Mouse (Mus musculus) embryonic facial prominence, embryonic 10.5 days (tissue): ENCODE results near the gene Pltp. TPM values are rescaled to one million over a fixed set of nuclear protein-coding genes. Genes with fewer than 3 reads are reported as not detected.
"Not testable (repeated sequence)": the region's sequence is repeated elsewhere in the genome, so short reads cannot be mapped to it uniquely, and the experiment has no call there.

Experiments used
- DNase-seq: peaks from one replicate; pipeline ENCODE4 v3.0.0-alpha.2; 2017; ENCODE audit warnings: low spot score
- H3K27ac ChIP-seq: fragments of 300-500 bp; sonication (generic); replicated peaks from 2 replicates; pipeline ENCODE4 v1.5.1; 2016; ENCODE audit warnings: mild to moderate bottlenecking
- H3K27me3 ChIP-seq: fragments of 300-500 bp; sonication (generic); replicated peaks from 2 replicates; pipeline ENCODE4 v1.6.1; 2016; ENCODE audit warnings: low read depth, mild to moderate bottlenecking; ENCODE audit not compliant: poor library complexity, severe bottlenecking
- H3K36me3 ChIP-seq: fragments of 300-500 bp; sonication (generic); replicated peaks from 2 replicates; pipeline ENCODE4 v1.6.1; 2016; ENCODE audit warnings: mild to moderate bottlenecking, moderate library complexity
- H3K4me1 ChIP-seq: fragments of 300-500 bp; sonication (generic); 2 replicates; pipeline ENCODE4 v1.6.1; 2016
- H3K4me3 ChIP-seq: fragments of 300-500 bp; sonication (generic); 2 replicates; pipeline ENCODE4 v1.5.1; 2016; ENCODE audit warnings: mild to moderate bottlenecking, moderate library complexity
- H3K9me3 ChIP-seq: fragments of 300-500 bp; sonication (generic); 2 replicates; pipeline ENCODE4 v1.6.1; 2016; ENCODE audit warnings: mild to moderate bottlenecking
- WGBS: fragments of 180-500 bp; shearing (Covaris S2); methylation state at CpG from one replicate; pipeline ENCODE4 v1.1.7; 2016; 5-methylcytosine and 5-hydroxymethylcytosine counted together
- polyA plus RNA-seq: library from polyadenylated mRNA; unstranded; fragments of >200 nt; fragmentation: Nextera tagmentation; extraction: Ambion mirVana; gene quantifications from 2 replicates; pipeline ENCODE4 v1.2.1, GENCODE M21; 2016

Gene Pltp
- polyA plus RNA-seq, 1 experiment from 2014 or later: 36.7 TPM

DNA sequence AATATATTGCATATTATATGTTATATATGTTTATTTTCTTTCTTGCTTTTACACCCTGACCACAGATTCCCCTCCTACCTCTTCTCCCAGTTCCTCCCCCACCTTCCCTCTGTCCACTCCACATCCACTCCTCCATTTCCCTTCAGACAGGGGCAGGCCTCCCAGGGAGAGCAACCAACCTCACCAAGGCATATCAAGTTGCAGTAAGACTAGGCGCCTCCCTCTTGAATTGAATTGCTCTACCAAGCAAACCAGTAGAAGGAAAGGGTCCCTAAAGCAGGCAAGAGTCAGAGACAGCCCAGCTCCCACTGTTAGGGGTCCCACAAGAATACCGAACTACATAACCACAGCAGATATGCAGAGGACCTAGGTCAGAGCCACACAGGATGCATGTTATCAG, 1.6 kb upstream of the Pltp start:
- Histone ChIP-seq H3K9me3 (no peaks in the 10 kb centered on the region), H3K27me3 (peaks cover 66% of the 10 kb centered on the region), H3K36me3 (no peaks in the 10 kb centered on the region), H3K27ac (no peak overlapping the region), H3K4me3 (no peak overlapping the region), H3K4me1 (peaks cover 68% of the 10 kb centered on the region)
- DNase-seq: no peak
- 48% methylated on average over 2 of the region's 2 CpGs for WGBS

DNA sequence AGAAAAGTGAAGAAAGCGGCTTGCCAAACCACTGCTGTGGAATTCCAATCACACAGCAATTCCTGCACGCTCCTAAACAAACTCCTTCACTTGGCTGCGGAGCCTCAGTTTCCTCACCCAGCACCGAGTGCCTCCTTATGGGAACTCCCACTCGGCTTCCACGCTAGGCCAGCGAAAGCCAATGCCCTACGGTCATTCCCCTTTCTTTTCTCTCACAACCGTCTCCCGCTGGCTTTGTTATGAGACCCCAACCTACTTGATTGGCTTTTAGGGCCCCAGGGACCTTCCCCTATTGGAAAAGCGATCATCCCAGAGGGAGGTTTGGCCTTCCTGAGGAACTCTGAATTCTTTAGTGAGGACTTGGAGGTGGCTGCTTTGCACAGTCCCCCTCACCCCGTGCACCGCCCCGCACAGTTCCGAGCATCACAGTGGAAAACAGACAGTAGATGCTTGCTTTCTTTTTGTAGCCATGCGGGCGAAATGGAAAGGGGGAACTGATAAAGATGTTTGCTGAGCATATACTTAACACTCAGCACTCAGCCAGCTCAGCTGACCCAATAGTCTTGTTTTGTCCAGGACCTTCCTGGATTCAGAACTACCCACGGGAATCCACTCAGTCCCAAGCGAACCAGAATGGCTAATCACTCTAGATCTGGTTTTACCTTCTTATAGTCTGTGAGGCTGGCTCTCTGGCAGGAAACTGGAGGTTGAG, 487 bp upstream of the Pltp start:
- DNase-seq: no peak
- Histone ChIP-seq H3K4me3 (peak overlapping the region; percentile 66), H3K9me3 (no peaks in the 10 kb centered on the region), H3K4me1 (peaks cover 68% of the 10 kb centered on the region), H3K36me3 (no peaks in the 10 kb centered on the region), H3K27me3 (peaks cover 71% of the 10 kb centered on the region), H3K27ac (peak overlapping the region; percentile 80; the same call in 1 of the 2 replicates)
- 2% methylated on average over 19 of the region's 19 CpGs for WGBS

DNA sequence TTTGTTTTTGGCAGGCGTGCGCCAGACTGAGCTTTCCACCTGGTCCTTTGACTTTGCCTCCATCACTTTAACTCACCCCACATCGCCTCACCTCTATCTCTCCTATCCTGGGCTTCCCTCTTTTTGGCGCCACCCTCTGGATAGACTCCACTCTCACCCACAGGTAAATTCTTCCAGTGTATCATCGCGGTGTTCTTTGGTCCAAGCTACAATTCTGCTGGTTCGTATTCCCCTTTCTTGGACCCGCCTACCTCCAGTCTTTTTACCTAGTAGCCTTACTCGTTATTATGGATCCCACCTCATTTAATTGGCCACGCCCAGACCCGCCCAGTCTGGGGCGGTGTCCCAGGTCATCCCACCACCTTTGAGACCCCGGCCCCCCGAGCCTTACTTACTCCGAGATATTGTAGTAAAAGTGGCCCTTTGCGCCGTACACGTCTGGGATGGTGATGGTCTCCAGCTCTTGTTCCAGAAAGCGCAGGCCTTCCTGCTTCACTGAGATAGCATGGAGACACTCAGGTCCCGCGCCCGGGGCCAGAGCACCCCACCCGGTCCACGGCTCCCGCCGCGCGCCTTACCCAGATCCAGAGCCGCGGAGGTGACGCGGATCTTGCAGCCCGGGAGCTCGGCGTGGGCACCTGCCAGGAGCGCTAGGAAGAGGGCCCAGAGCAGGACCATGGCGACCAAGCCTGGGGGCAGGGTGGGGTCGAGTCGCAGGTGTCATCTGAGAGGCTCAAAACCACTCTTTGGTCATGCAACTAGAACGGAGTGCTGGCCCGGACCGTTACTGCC, 1.0 kb downstream of the Pltp start:
- Histone ChIP-seq H3K4me1 (peaks cover 55% of the 10 kb centered on the region), H3K27me3 (peaks cover 71% of the 10 kb centered on the region), H3K4me3 (peak overlapping the region; percentile 66), H3K36me3 (peaks cover 12% of the 10 kb centered on the region), H3K27ac (peak overlapping the region; percentile 80), H3K9me3 (no peaks in the 10 kb centered on the region)
- DNase-seq: peak; percentile 59
- WGBS: 1% methylated on average over 42 of the region's 42 CpGs

DNA sequence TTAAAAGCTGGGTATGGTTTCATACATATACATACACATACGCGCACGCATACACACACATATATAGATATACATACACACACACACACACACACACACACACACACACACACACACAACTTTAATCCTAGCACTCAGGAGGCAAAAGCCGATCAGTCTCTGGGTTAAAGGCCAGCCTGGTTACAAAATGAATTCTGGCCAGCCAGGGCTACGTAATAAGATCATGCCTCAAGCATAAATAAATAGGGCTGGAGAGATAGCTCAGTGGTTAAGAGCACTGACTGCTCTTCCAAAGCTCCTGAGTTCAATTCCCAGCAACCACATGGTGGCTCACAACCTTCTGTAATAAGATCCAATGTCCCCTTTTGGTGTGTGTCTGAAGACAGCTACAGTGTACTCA, 1.9 kb downstream of the Pltp start:
- Histone ChIP-seq H3K4me3 (peak overlapping the region; percentile 66; the same call in 1 of the 2 replicates), H3K27me3 (peaks cover 64% of the 10 kb centered on the region), H3K4me1 (peaks cover 54% of the 10 kb centered on the region), H3K36me3 (peaks cover 21% of the 10 kb centered on the region)
- DNase-seq, H3K27ac ChIP-seq, H3K9me3 ChIP-seq: not testable (repeated sequence)
- 80% methylated on average over 5 of the region's 5 CpGs for WGBS

- WGBS: 88% methylated on average over 8 of the region's 8 CpGs
- peaks cover 44% of the 10 kb centered on the region for H3K36me3 ChIP-seq
- no peak overlapping the region for H3K4me3 ChIP-seq
- H3K27me3 ChIP-seq: peaks cover 14% of the 10 kb centered on the region
- H3K4me1 ChIP-seq: peaks cover 5% of the 10 kb centered on the region
- H3K9me3 ChIP-seq: no peaks in the 10 kb centered on the region
- no peak overlapping the region for H3K27ac ChIP-seq
- DNase-seq: no peak
These were observed 7.5 kb downstream of the Pltp start for GRCm38 (mm10) chr2:164850061-164850460.

- no peak overlapping the region for H3K4me3 ChIP-seq
- WGBS: 53% methylated on average over 3 of the region's 3 CpGs
- H3K36me3 ChIP-seq: peaks cover 41% of the 10 kb centered on the region
These were observed 11.7 kb downstream of the Pltp start for GRCm38 (mm10) chr2:164845782-164846181.

GRCm38 (mm10) chr2:164835164-164835563, 22.3 kb downstream of the Pltp start:
- Histone ChIP-seq H3K9me3 (no peaks in the 10 kb centered on the region), H3K4me3 (peak overlapping the region; percentile 71), H3K27me3 (no peaks in the 10 kb centered on the region), H3K27ac (no peak overlapping the region), H3K36me3 (peaks cover 49% of the 10 kb centered on the region), H3K4me1 (peaks cover 28% of the 10 kb centered on the region)
- WGBS: 92% methylated on average over 4 of the region's 4 CpGs
- no peak for DNase-seq

More at GRCm38 (mm10) chr2:164845782-164846181, 11.7 kb downstream of the Pltp start:
- Histone ChIP-seq H3K9me3 (no peaks in the 10 kb centered on the region), H3K27ac (no peak overlapping the region), H3K4me1 (no peaks in the 10 kb centered on the region), H3K27me3 (no peaks in the 10 kb centered on the region)
- no peak for DNase-seq

DNA sequence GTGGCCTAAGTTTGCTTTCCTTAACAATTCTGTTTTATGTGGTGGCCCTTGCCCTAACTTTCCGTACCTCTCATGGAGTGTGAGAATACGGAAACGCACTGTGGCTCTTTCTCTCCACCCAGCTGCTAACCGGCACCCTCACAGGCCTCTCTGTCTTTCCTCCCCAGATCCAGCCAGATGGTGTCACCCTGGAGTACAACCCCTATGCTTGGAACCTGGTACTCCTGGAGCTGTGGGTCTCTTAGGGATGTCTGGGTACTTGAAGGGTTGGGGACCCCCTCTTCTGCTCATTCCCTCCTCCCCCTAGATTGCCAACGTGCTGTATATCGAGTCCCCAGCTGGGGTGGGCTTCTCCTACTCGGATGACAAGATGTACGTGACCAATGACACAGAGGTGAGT, 23.0 kb downstream of the Pltp start:
- WGBS: 44% methylated on average over 8 of the region's 8 CpGs
- H3K27ac ChIP-seq: peak overlapping the region; percentile 92; the same call in 1 of the 2 replicates
- H3K4me3 ChIP-seq: peak overlapping the region; percentile 71
- H3K9me3 ChIP-seq: no peaks in the 10 kb centered on the region
- H3K27me3 ChIP-seq: no peaks in the 10 kb centered on the region
- peaks cover 42% of the 10 kb centered on the region for H3K36me3 ChIP-seq
- no peak for DNase-seq
- peaks cover 28% of the 10 kb centered on the region for H3K4me1 ChIP-seq

DNA sequence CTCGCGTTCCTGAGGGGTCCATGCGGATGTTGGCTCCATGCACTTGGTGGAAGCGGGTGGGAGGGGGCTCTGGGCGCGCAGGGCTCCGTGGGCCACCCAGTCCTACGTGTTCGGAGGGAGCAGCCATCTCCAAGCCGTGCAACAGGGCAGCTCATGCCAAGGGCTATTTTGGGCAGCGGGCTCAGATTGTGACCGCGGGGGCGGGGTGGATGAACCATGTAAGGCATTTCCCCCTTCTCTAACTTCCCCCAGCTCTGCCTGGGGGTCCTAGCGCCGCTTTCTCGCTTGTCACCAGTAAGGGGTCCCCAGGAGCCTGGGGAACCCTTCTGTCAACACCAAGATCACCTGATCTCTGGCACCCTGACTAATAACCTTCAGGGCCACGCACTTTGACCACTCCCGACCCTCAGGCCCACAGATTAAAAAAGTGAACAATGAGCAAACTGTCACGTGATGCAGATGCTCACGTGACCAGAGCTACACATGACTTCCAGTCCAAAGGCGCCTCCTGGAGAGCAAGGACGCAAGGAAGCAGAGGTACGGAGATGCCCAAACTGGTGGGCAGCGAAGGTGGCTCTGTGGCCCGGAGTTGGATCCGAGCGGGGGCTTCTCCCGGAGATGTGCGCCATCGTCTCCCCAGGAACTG, 24.1 kb downstream of the Pltp start, which contains the start of gene Neurl2:
TSS of gene Neurl2 (minus strand) at position 143 of the 646 bp plus-strand sequence.
- peak within 1 kb of the TSS; percentile 71 for H3K4me3 ChIP-seq
- H3K9me3 ChIP-seq: no peaks in the 10 kb centered on the region
- no peaks in the 10 kb centered on the region for H3K27me3 ChIP-seq
- peak within 1 kb of the TSS; percentile 92 for H3K27ac ChIP-seq
- peaks cover 38% of the 10 kb centered on the region for H3K36me3 ChIP-seq
- peaks cover 28% of the 10 kb centered on the region for H3K4me1 ChIP-seq
- WGBS: under 1% methylated on average over 31 of the region's 31 CpGs
- DNase-seq: peak; percentile 92

- no peaks in the 10 kb centered on the region for H3K9me3 ChIP-seq
- H3K27ac ChIP-seq: peak within 1 kb of the TSS; percentile 92
- peak within 1 kb of the TSS; percentile 71 for H3K4me3 ChIP-seq
- H3K27me3 ChIP-seq: no peaks in the 10 kb centered on the region
- H3K36me3 ChIP-seq: peaks cover 38% of the 10 kb centered on the region
- H3K4me1 ChIP-seq: peaks cover 28% of the 10 kb centered on the region
- under 1% methylated on average over 35 of the region's 35 CpGs for WGBS
- peak; percentile 82 for DNase-seq
These were observed 24.7 kb downstream of the Pltp start, which contains the start of gene Ctsa for GRCm38 (mm10) chr2:164832748-164833301. Ctsa (plus strand) TSS chr2:164832873.

DNA sequence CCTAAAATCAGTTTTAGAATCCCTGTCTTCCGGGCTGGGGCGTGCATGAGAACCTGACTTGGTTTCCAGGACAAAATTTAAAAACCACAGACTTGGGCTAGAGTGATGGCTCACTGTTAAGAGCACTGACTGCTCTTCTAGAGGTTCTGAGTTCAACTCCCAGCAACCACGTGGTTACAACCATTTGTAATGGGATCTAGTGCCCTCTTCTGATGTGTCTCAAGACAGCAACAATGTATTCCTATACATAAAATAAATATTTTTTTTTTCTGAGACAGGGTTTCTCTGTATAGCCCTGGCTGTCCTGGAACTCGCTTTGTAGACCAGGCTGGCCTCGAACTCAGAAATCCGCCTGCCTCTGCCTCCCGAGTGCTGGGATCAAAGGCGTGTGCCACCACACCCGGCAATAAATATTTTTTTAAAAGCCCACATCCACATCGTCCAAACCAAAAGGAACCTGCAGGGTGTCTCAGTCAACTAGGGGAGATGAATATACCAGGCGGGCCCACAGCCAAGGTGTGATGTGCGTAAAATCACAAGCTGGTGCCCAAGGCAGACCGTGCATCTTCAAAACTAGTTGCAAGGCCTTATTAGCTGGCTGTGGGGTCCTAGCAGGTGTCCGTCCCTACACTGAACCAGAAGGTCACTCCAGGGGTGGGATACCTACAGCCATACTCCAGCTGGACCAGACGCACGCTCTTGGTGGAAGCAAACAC, 25.3 kb downstream of the Pltp start:
- DNase-seq: no peak
- H3K27me3 ChIP-seq: no peaks in the 10 kb centered on the region
- WGBS: 67% methylated on average over 16 of the region's 16 CpGs
- H3K27ac ChIP-seq: peak overlapping the region; percentile 92
- peaks cover 38% of the 10 kb centered on the region for H3K36me3 ChIP-seq
- peak overlapping the region; percentile 71 for H3K4me3 ChIP-seq
- peaks cover 28% of the 10 kb centered on the region for H3K4me1 ChIP-seq
- no peaks in the 10 kb centered on the region for H3K9me3 ChIP-seq
